Mouse (Mus musculus) heart, adult 18-20 months (tissue): ENCODE results near the gene Nfyc. TPM values are rescaled to one million over a fixed set of nuclear protein-coding genes. Genes with fewer than 3 reads are reported as not detected.
A peak's percentile ranks its signal among the peaks of the same experiment; 100 is the strongest.

Experiments
- DNase-seq, 2 experiments: peaks; one replicate each; pipeline ENCODE4 v3.0.0; 2021 to 2022; ENCODE audit warnings: mixed read lengths in 1 of 2
- microRNA-seq, 2 experiments: library from miRNA; unstranded; fragments of <30 nt; microRNA quantifications; one replicate each; pipeline ENCODE4 v1.2.0; 2022
- total RNA-seq, 2 experiments: library from RNA; stranded (reverse); gene quantifications; 2 replicates each; pipeline ENCODE4 v1.2.3; 2021

Gene Nfyc
- total RNA-seq, 2 experiments from 2014 or later: 39.5 to 42.6 TPM

GRCm38 (mm10) chr4:120716141-120716571, 115.2 kb downstream of the Nfyc start:
- peak; percentile 44 to 68 for DNase-seq

- no peak for DNase-seq
Measured at GRCm38 (mm10) chr4:120713856-120714497, 117.4 kb downstream of the Nfyc start.

DNA sequence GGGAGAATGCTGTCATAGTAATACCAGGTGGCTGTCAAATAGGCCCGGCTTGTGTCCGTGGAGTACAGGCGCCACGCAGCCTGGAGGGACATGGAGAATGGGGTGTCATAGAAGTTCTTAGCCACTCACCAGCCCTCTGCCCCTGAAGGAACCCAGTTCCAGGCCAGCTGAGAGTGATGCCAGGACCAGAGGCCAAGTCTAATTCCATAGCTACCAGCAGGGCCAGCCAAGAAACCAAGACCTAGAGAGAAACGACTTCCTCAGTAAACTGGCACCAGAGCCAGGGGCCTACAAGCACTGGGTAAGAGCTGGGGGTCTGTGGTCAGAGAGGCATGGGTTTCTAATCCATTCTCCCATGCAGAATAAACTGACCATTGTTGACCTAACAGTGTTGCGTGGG, 118.4 kb downstream of the Nfyc start:
- no peak for DNase-seq

GRCm38 (mm10) chr4:120712236-120712635, 119.1 kb downstream of the Nfyc start:
- DNase-seq: no peak

Small RNA genes lying within 50 kb of the gene (microRNA-seq; reads per million reads assigned to microRNA genes)
- gene Gm23936 (0 reads per million in 2 experiments), gene Mir30c-1 (542 to 607 reads per million in 2 experiments), gene Mir30e (0 reads per million in 2 experiments), gene Mir30f (0 reads per million in 2 experiments)

Other genes with a start within 250 kb of the Nfyc start
- not detected for gene Gm8439, start 242.8 kb downstream of the Nfyc start, total RNA-seq
- gene Cited4, start 165.0 kb downstream of the Nfyc start, total RNA-seq: 10 to 100 TPM; 35.6 to 51.5 TPM
- 1 to 10 TPM; 1.5 to 1.9 TPM for gene Kcnq4, start 83.0 kb downstream of the Nfyc start, total RNA-seq
- gene Rims3, start 23.2 kb upstream of the Nfyc start, total RNA-seq: under 1 TPM in 1 of 2 experiments, not detected in 1; 0.05 TPM
- gene Exo5, start 93.4 kb upstream of the Nfyc start, total RNA-seq: 1 to 10 TPM; 1.9 to 2.0 TPM
- 1 to 10 TPM in 1 of 2 experiments, under 1 TPM in 1; 0.75 to 1.1 TPM for gene Zfp69, start 120.1 kb upstream of the Nfyc start, total RNA-seq
- gene Smap2, start 185.7 kb upstream of the Nfyc start, total RNA-seq: 10 to 100 TPM; 43.8 to 51.5 TPM
- gene Col9a2, start 207.8 kb upstream of the Nfyc start, total RNA-seq: under 1 TPM in 1 of 2 experiments, not detected in 1; 0.41 TPM